Mouse (Mus musculus): ENCODE results near the gene Aqp11. TPM values are rescaled to one million over a fixed set of nuclear protein-coding genes. Genes with fewer than 3 reads are reported as not detected.

Gene Aqp11
- polyA plus RNA-seq, 1 experiment from 2014 or later, result 26.3 TPM

- no peaks in the 10 kb centered on the region for H3K27me3 ChIP-seq (replicated peaks; ENCODE audit: control insufficient read depth, insufficient read depth, low read length)
- no peaks in the 10 kb centered on the region for H3K9me3 ChIP-seq (ENCODE audit: control insufficient read depth, low read length)
- no peak overlapping the region for H3K27ac ChIP-seq (ENCODE audit: low read depth)
- H3K4me1 ChIP-seq (replicated peaks; ENCODE audit: control insufficient read depth, insufficient read depth, low read length), result peaks cover under 1% of the 10 kb centered on the region; the same call in 1 of the 2 replicates
- 84% methylated on average over 6 of the region's 6 CpGs for WGBS
- 0 out of 2 replicates have a peak, but pooled peaks cover 3% of the 10 kb centered on the region for H3K36me3 ChIP-seq (ENCODE audit: control insufficient read depth, insufficient read depth, low read length)
- ATAC-seq (replicated peaks; ENCODE audit: low FRiP score, low TSS enrichment, low read depth), result no peak
- H3K4me3 ChIP-seq (ENCODE audit: low read depth, low read length), result no peak overlapping the region
- no peak overlapping the region for H3K9ac ChIP-seq (ENCODE audit: low read length)
- DNase-seq (ENCODE audit: low spot score), result no peak
- no peak overlapping the region for H3K4me2 ChIP-seq (ENCODE audit: low read length)
Measured at GRCm38 (mm10) chr7:97701106-97701505, 37.0 kb downstream of the Aqp11 start.

GRCm38 (mm10) chr7:97700173-97700572, 37.9 kb downstream of the Aqp11 start:
- 96% methylated on average over 4 of the region's 4 CpGs for WGBS
- no peaks in the 10 kb centered on the region for H3K9me3 ChIP-seq (ENCODE audit: control insufficient read depth, low read length)
- DNase-seq (ENCODE audit: low spot score), result no peak
- peaks cover 6% of the 10 kb centered on the region; the same call in 1 of the 2 replicates for H3K4me1 ChIP-seq (replicated peaks; ENCODE audit: control insufficient read depth, insufficient read depth, low read length)
- H3K36me3 ChIP-seq (ENCODE audit: control insufficient read depth, insufficient read depth, low read length), result no peaks in the 10 kb centered on the region
- H3K27me3 ChIP-seq (replicated peaks; ENCODE audit: control insufficient read depth, insufficient read depth, low read length), result no peaks in the 10 kb centered on the region
- H3K27ac ChIP-seq (ENCODE audit: low read depth), result no peak overlapping the region
- no peak overlapping the region for H3K4me3 ChIP-seq (ENCODE audit: low read depth, low read length)
- no peak overlapping the region for H3K9ac ChIP-seq (ENCODE audit: low read length)
- H3K4me2 ChIP-seq (ENCODE audit: low read length), result no peak overlapping the region
- ATAC-seq (replicated peaks; ENCODE audit: low FRiP score, low TSS enrichment, low read depth), result no peak

GRCm38 (mm10) chr7:97696506-97697254, 41.4 kb downstream of the Aqp11 start, which contains the start of gene Clns1a:
Clns1a (plus strand) TSS chr7:97696634.
- Histone ChIP-seq H3K27me3 (replicated peaks; ENCODE audit: control insufficient read depth, insufficient read depth, low read length) (no peaks in the 10 kb centered on the region), H3K9me3 (ENCODE audit: control insufficient read depth, low read length) (no peaks in the 10 kb centered on the region), H3K9ac (ENCODE audit: low read length) (peak within 1 kb of the TSS; percentile 89), H3K36me3 (ENCODE audit: control insufficient read depth, insufficient read depth, low read length) (no peaks in the 10 kb centered on the region), H3K4me1 (replicated peaks; ENCODE audit: control insufficient read depth, insufficient read depth, low read length) (peaks cover 6% of the 10 kb centered on the region; the same call in 1 of the 2 replicates), H3K27ac (ENCODE audit: low read depth) (peak within 1 kb of the TSS; percentile 79), H3K4me3 (ENCODE audit: low read depth, low read length) (peak within 1 kb of the TSS; percentile 98), H3K4me2 (ENCODE audit: low read length) (peak within 1 kb of the TSS; percentile 71)
- WGBS, result under 1% methylated on average over 63 of the region's 63 CpGs
- peak; percentile 99 for ATAC-seq (replicated peaks; ENCODE audit: low FRiP score, low TSS enrichment, low read depth)
- DNase-seq (ENCODE audit: low spot score), result peak; percentile 94

- WGBS, result 38% methylated on average over 19 of the region's 19 CpGs
- Histone ChIP-seq H3K9ac (ENCODE audit: low read length) (peak overlapping the region; percentile 89), H3K9me3 (ENCODE audit: control insufficient read depth, low read length) (no peaks in the 10 kb centered on the region), H3K4me1 (replicated peaks; ENCODE audit: control insufficient read depth, insufficient read depth, low read length) (peaks cover 6% of the 10 kb centered on the region; the same call in 1 of the 2 replicates), H3K27ac (ENCODE audit: low read depth) (peak overlapping the region; percentile 77), H3K4me3 (ENCODE audit: low read depth, low read length) (peak overlapping the region; percentile 98), H3K4me2 (ENCODE audit: low read length) (peak overlapping the region; percentile 71), H3K27me3 (replicated peaks; ENCODE audit: control insufficient read depth, insufficient read depth, low read length) (no peaks in the 10 kb centered on the region), H3K36me3 (ENCODE audit: control insufficient read depth, insufficient read depth, low read length) (no peaks in the 10 kb centered on the region)
- no peak for DNase-seq (ENCODE audit: low spot score)
- peak; percentile 73 for ATAC-seq (replicated peaks; ENCODE audit: low FRiP score, low TSS enrichment, low read depth)
Measured at GRCm38 (mm10) chr7:97696133-97696505, 42.0 kb downstream of the Aqp11 start.

GRCm38 (mm10) chr7:97695441-97695840, 42.6 kb downstream of the Aqp11 start:
- H3K4me1 ChIP-seq (replicated peaks; ENCODE audit: control insufficient read depth, insufficient read depth, low read length), result peaks cover 6% of the 10 kb centered on the region; the same call in 1 of the 2 replicates
- no peak overlapping the region for H3K4me3 ChIP-seq (ENCODE audit: low read depth, low read length)
- WGBS, result 95% methylated on average over 1 of the region's 1 CpGs
- DNase-seq (ENCODE audit: low spot score) (no peak), ATAC-seq (replicated peaks; ENCODE audit: low FRiP score, low TSS enrichment, low read depth) (no peak)
- H3K9me3 ChIP-seq (ENCODE audit: control insufficient read depth, low read length), result no peaks in the 10 kb centered on the region
- H3K36me3 ChIP-seq (ENCODE audit: control insufficient read depth, insufficient read depth, low read length), result no peaks in the 10 kb centered on the region
- no peak overlapping the region for H3K4me2 ChIP-seq (ENCODE audit: low read length)
- no peak overlapping the region for H3K9ac ChIP-seq (ENCODE audit: low read length)
- H3K27ac ChIP-seq (ENCODE audit: low read depth), result no peak overlapping the region
- H3K27me3 ChIP-seq (replicated peaks; ENCODE audit: control insufficient read depth, insufficient read depth, low read length), result no peaks in the 10 kb centered on the region

- ATAC-seq (replicated peaks; ENCODE audit: low FRiP score, low TSS enrichment, low read depth) (no peak), DNase-seq (ENCODE audit: low spot score) (no peak)
- H3K4me1 ChIP-seq (replicated peaks; ENCODE audit: control insufficient read depth, insufficient read depth, low read length), result no peaks in the 10 kb centered on the region
- WGBS, result 86% methylated on average over 2 of the region's 2 CpGs
- H3K36me3 ChIP-seq (ENCODE audit: control insufficient read depth, insufficient read depth, low read length), result peaks cover 48% of the 10 kb centered on the region
- H3K9me3 ChIP-seq (ENCODE audit: control insufficient read depth, low read length), result no peaks in the 10 kb centered on the region
- H3K4me2 ChIP-seq (ENCODE audit: low read length), result no peak overlapping the region
- H3K27me3 ChIP-seq (replicated peaks; ENCODE audit: control insufficient read depth, insufficient read depth, low read length), result no peaks in the 10 kb centered on the region
- H3K9ac ChIP-seq (ENCODE audit: low read length), result no peak overlapping the region
- H3K27ac ChIP-seq (ENCODE audit: low read depth), result no peak overlapping the region
- H3K4me3 ChIP-seq (ENCODE audit: low read depth, low read length), result no peak overlapping the region
Measured at GRCm38 (mm10) chr7:97687831-97688230, 50.3 kb downstream of the Aqp11 start.

GRCm38 (mm10) chr7:97679239-97679638, 58.9 kb downstream of the Aqp11 start:
- ATAC-seq (replicated peaks; ENCODE audit: low FRiP score, low TSS enrichment, low read depth), result no peak
- no peak for DNase-seq (ENCODE audit: low spot score)
- H3K4me3 ChIP-seq (ENCODE audit: low read depth, low read length), result no peak overlapping the region
- no peak overlapping the region for H3K27ac ChIP-seq (ENCODE audit: low read depth)
- no peak overlapping the region for H3K4me2 ChIP-seq (ENCODE audit: low read length)
- no peaks in the 10 kb centered on the region for H3K4me1 ChIP-seq (replicated peaks; ENCODE audit: control insufficient read depth, insufficient read depth, low read length)
- no peaks in the 10 kb centered on the region for H3K27me3 ChIP-seq (replicated peaks; ENCODE audit: control insufficient read depth, insufficient read depth, low read length)
- H3K9me3 ChIP-seq (ENCODE audit: control insufficient read depth, low read length), result no peaks in the 10 kb centered on the region
- H3K9ac ChIP-seq (ENCODE audit: low read length), result no peak overlapping the region
- WGBS, result 25% methylated on average over 1 of the region's 1 CpGs
- H3K36me3 ChIP-seq (ENCODE audit: control insufficient read depth, insufficient read depth, low read length), result peaks cover 80% of the 10 kb centered on the region
